8 mouse cellular contexts compared by ENCODE assay signal in the genomic region with DNA sequence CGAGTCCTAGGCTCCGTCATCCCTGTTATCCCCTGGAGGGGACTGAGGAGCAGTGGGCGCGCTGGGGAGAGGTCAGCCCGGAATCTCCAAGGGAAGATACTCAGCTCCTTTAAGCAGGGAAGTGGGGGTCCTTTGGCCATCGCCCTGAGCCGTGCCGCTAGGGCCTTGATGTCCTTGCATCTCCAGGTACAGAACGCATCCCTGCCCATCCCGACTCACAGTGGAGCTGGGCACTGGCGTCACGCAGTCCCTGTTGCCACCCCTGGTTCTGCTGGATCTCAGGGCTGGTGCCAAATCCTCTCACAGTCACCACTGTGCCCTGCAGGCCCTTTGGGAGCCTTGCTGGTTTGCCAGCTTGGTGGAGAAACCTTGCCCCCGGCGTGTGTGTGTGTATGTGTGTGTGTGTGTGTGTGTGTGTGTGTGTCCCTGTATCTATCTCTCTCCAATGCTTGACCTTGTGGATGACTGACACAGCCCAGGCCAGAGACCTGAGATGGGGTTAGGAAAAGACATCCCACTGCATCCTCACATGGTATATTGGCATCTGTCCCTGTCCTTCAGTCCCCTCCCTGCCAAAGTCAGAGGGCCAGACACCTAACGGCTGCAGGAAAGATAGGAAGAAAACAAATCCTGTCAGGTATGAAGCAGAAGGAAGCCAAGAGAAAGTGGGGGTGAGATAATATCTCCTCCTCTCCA. TPM values are rescaled to one million over a fixed set of nuclear protein-coding genes. Genes with fewer than 3 reads are reported as not detected.
DNase-seq lines count a peak whose midpoint lies in the region; ATAC-seq and TF ChIP-seq lines count a peak whose summit lies in the region.

No protein-coding gene starts in this region.

- H3K4me2 ChIP-seq in intestine, embryonic 15.5 days (replicated peaks) = peak overlapping the region; percentile 99

- 11% methylated on average over 15 of the region's 15 CpGs for WGBS in heart, embryonic 10.5 days
- WGBS in intestine, embryonic 15.5 days = 14% methylated on average over 15 of the region's 15 CpGs

- H3K4me3 ChIP-seq in heart, embryonic 10.5 days = peak overlapping the region; percentile 76
- H3K4me3 ChIP-seq in E14TG2a.4 (replicated peaks; ENCODE audit: low read length) = peak overlapping the region; percentile 84
- H3K4me3 ChIP-seq in cortical plate, adult 2 months (ENCODE audit: insufficient read depth, low read length) = peak overlapping the region; percentile 62
- H3K4me3 ChIP-seq in intestine, embryonic 15.5 days (replicated peaks) = peak overlapping the region; percentile 56

- no peaks in the 10 kb centered on the region for H3K9me3 ChIP-seq in heart, embryonic 10.5 days
- no peaks in the 10 kb centered on the region for H3K9me3 ChIP-seq in E14TG2a.4 (ENCODE audit: low read length)
- H3K9me3 ChIP-seq in intestine, embryonic 15.5 days = no peaks in the 10 kb centered on the region

- H3K36me3 ChIP-seq in heart, embryonic 10.5 days = no peaks in the 10 kb centered on the region
- peaks cover 9% of the 10 kb centered on the region; the same call in 1 of the 2 replicates for H3K36me3 ChIP-seq in E14TG2a.4 (ENCODE audit: insufficient read depth, low read length)
- H3K36me3 ChIP-seq in intestine, embryonic 15.5 days = no peaks in the 10 kb centered on the region

- peaks cover 60% of the 10 kb centered on the region for H3K27me3 ChIP-seq in heart, embryonic 10.5 days (ENCODE audit: insufficient read depth, poor library complexity, severe bottlenecking)
- H3K27me3 ChIP-seq in E14TG2a.4 (ENCODE audit: insufficient read depth, low read length) = peaks cover 56% of the 10 kb centered on the region
- H3K27me3 ChIP-seq in intestine, embryonic 15.5 days (replicated peaks) = peaks cover 24% of the 10 kb centered on the region

- peak overlapping the region; percentile 61 for H3K9ac ChIP-seq in intestine, embryonic 15.5 days

- TF ChIP-seq POLR2A in cortical plate, adult 2 months (IDR thresholded peaks at IDR 0.05; ENCODE audit: extremely low read depth, insufficient read depth, low read length) = no peak

- no peak for DNase-seq in heart, embryonic 10.5 days (ENCODE audit: low spot score)
- no peak for DNase-seq in heart, adult 9 months (ENCODE audit: low spot score in 2 of 2)
- peak; percentile 31 for DNase-seq in neural tube, embryonic 10.5 days (ENCODE audit: extremely low spot score, low spot score)
- DNase-seq in thymus, postnatal 36 days = no peak
- DNase-seq in embryo, embryonic 9.5 days (ENCODE audit: extremely low spot score) = no peak

- ATAC-seq in intestine, embryonic 15.5 days = 0 out of 2 replicates have a peak, but pooled peaks have one; percentile 34

- no peak for TF ChIP-seq CTCF in E14TG2a.4 (conservative IDR thresholded peaks at IDR 0.05; ENCODE audit: low read length)
- no peak for TF ChIP-seq CTCF in cortical plate, adult 2 months (IDR thresholded peaks at IDR 0.05; ENCODE audit: extremely low read depth, insufficient read depth, low read length)

- peak overlapping the region; percentile 70 for H3K27ac ChIP-seq in heart, embryonic 10.5 days
- H3K27ac ChIP-seq in cortical plate, adult 2 months (ENCODE audit: insufficient read depth, low read length) = peak overlapping the region; percentile 4
- H3K27ac ChIP-seq in intestine, embryonic 15.5 days = no peak overlapping the region

- peaks cover 39% of the 10 kb centered on the region for H3K4me1 ChIP-seq in heart, embryonic 10.5 days
- H3K4me1 ChIP-seq in E14TG2a.4 (replicated peaks; ENCODE audit: low read depth, low read length) = peaks cover 52% of the 10 kb centered on the region
- H3K4me1 ChIP-seq in cortical plate, adult 2 months (ENCODE audit: control insufficient read depth, insufficient read depth, low read length) = peaks cover 12% of the 10 kb centered on the region
- H3K4me1 ChIP-seq in intestine, embryonic 15.5 days (replicated peaks) = peaks cover 16% of the 10 kb centered on the region

RNA-seq across cellular contexts. Expression of a gene that starts 0.6 kb away (rescaled TPM):
- polyA plus RNA-seq in heart, embryonic 10.5 days (2016; fragmentation: Nextera tagmentation; extraction: Ambion mirVana) = 6.7 and 8.0 TPM in 2 replicates
- polyA plus RNA-seq in cortical plate, adult 2 months (2012; rRNA removed) = 339 and 383 TPM in 2 replicates
- 22.7 and 47.2 TPM in 2 replicates for polyA plus RNA-seq in intestine, embryonic 15.5 days (2015; fragmentation: Nextera tagmentation; extraction: Ambion mirVana)
